Mouse (Mus musculus) kidney, postnatal 36 days (tissue): Measurements from ENCODE around the gene Nhlh2.
A peak's percentile ranks its signal among the peaks of the same experiment; 100 is the strongest.

Experiments used
- DNase-seq, 2 experiments: peaks; one replicate each; pipeline ENCODE4 v3.0.0; 2021 to 2022; ENCODE audit warnings: mixed read lengths in 2 of 2

The Nhlh2 gene

DNA sequence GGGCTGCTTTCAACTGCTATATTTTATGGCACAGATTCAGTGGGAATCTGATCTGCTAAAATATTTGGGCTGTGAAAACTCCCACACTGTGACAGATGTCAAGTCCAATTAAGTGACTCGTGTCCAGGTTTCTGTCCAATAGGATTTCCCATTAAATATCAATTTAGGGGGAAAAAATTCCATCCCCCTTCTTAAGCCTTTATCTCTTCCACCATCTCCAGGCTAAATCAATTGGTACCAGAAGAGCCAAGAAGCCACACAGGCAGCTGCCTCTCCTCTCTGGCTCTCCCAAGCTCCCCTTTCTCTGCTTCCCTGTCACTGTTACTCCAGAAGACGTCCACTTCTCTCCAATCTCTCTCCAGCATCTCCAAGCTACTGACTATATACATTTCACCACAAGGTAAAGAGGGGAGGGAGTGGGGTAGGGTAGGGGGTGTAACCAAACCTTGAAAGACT, at the start of gene Nhlh2:
Nhlh2 (plus strand) TSS at position 151 of the 456 bp plus-strand sequence.
- DNase-seq = no peak

DNA sequence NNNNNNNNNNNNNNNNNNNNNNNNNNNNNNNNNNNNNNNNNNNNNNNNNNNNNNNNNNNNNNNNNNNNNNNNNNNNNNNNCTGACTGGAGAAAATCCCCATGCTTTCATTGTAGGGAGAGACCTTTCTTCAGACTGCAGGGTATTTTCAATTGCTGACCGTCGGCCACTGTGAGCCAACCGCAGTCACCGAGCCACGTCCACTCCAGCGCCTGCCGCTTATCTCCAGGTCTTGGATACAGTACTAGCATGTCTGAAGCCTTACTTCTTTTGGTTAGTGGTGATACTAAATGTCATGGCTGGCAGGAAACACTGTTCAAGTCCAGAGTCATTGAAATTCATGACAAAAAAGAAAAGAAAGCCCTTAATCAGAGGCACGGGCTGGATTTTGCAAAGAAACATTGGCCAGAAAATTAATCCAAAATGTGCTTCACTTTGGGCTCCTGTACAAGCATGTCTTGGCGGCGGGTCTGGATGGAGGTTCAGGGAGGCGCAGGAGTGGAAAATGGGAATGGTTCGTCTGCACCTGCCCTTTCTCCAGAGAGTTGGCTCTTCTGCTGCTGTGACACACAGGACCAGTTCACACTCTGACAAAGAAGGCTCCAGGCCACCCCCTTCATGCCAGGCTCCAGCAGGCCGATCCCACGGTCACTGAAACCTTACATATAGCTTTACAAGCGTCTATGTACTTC, 48.6 kb upstream of the Nhlh2 start:
- no peak for DNase-seq

DNA sequence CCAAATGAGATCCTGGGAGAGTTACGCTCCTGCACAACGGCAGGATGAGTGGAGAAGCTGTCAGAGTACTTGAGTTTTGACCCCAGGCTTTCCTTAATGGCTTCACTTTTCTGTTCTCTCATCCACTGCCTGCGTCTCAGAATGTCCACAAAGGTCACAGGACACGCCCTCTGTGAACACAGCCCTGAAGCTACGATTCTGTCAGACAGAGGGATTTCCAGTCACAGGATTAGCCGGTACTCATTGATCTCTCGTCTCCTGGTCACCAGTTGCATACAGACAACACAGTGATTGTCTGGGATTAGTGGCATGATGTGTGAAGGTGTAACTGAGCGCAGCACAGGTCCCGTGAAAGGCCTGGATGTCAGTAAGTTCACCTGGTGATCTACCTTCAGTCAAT, 46.4 kb upstream of the Nhlh2 start:
- DNase-seq = no peak

DNA sequence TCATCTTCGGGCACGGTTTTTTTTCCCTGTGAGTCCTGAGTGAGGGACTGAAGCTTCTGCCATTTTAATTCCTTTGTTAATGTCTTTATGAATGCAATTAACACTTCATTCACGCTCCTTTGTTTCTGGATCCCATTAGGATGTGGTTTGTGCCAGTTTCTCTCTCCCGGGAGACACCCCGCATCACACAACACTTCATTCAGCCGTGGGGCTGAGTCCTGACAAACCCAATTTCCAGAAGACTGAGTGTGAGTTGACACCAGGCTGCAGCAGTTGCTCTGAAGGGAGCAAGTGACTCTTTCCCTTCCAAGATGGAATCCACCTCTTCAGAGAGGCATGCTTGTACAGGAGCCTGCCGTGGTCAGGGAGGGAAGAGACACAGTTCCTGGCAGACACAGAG, 45.5 kb upstream of the Nhlh2 start:
- no peak for DNase-seq

DNA sequence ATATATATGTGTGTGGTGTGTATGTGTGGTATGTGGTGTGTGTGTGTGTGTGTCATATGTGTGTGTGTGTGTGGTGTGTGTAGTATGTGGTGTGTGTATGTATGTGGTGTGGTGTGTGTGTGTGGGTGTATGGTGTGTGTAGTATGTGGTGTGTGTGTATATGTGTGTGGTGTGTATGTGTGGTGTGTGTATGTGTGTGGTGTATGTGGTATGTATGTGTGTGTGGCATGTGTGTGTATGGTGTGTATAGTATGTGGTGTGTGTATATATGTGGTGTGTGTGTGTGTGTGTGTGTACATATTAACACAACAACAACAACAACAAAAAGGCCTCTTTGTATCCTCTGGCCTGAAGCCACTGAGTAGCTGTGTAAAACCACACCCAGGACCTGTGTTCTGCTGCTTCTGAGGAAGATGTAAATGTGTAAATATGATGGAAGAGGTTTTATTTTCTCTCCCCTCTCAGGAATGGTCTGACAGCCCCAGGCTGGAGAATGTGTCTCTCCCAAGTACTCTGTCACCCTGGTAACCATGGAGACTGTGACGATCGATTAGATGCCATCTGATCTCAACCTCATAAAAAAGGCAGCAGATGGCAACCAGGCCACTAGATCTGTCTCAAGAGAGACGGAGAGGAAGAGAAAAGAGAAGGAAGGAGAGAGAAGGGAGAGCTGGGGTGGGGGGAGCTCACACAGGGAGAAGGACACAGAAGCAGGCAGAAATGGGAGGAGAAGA, 42.9 kb upstream of the Nhlh2 start:
- no peak for DNase-seq

DNA sequence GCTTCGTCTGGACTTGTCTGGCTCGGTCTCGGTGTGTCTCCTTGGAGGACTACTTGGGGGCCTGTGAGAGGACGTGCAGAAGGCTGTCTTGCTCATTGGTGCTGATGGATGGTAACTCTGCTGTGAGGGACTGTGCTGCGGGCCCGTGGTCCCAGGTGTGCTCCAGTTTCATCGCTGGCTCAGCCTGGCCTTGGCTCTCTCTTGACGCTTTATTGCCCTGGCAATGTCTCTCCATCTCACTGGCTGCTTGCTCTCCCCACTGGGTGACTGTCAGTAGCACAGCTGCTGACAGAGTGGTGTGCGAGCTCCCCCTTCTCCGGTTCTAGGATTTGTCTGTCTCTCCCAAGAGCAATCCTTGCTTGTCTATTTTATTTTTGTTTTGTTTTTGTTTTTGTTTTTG, 34.5 kb upstream of the Nhlh2 start:
- no peak for DNase-seq

DNA sequence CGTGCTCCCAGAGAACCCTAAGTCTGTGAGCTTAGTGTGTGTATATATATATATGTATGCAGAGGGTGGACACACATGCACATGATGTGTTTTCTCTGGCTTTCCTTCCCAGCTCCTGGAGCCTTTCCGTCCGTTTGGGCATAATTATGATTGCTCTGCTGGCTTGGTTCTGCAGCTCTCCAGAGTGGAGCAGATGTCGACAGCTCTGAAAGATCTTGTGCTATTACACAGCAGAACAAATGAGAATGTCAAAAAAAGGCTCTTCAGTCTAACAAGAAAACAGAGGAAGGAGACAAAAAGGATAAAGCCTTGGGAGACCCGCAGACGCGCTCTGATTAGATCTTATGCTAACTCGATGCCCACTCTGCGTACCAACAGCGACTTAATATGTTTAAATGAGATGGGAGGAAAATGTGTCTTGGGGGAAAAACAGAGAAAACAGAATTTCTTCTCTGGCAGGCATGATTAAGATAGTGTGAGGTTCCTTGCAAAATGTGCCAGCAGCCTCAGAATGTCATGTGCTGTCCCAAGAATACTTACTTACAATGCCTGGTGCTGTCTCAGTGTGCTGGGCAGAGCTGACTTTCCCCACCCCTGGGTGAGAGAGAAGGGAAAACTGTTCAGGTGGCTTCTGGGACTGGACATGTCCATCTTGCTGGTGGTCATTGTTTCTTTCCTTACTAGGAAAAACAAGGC, 31.4 kb upstream of the Nhlh2 start:
- no peak for DNase-seq

DNA sequence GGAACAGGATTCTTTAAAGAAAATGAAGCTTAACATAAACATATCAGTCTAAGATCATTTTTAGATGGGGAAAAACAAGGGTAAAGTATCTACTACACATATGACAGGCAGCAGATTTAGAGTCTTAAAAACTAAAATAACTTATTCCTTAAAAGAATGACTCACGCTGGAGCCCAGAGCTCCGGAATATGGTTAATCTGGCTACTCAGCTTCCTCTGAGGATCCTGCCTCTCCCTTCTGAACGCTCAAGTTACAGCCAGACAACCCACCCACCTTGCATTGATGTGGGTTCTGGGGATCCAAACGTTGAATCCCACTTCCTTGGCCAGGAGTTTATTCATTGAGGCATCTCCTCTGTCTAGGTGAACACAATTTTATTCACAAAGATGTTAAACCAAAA, 26.0 kb upstream of the Nhlh2 start:
- no peak for DNase-seq

DNA sequence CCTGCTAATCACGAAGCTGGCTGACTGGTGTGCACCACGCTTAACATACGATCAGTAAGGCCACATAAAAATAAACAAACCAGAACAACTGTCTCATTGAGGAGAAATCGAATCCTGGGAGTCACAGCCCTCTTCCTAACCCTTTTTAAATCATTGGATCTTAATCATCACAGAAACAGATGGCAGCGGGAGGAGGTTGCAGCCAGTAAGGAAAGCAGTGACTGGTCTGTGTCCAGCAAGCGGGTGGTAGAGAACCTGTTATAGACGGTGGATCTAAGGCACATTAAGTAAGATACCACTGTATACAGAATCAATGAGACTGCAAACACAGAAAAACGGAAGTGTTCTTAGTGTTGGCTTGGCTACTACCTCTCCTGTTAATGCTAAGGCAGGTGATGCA, 24.2 kb upstream of the Nhlh2 start:
- DNase-seq = no peak

DNA sequence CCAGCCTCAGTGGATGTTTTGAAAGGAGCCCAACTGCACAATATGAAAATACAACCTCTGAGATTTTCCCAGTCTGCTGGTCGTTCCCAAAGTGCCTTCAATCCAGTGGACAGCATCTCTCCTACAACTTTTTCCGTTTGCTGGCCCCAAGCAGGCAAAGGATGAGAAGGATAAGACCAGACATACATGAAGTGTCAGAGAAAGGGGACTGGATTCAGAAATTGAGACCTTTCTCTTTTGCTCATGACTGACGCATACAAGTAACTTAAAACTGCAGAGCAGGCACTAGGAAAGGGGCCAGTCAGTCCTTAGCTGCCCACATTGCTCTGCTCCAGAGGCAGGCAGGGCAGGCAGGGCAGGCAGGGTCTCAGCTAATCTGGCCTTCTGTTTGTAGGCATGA, 19.7 kb upstream of the Nhlh2 start:
- DNase-seq = no peak

DNA sequence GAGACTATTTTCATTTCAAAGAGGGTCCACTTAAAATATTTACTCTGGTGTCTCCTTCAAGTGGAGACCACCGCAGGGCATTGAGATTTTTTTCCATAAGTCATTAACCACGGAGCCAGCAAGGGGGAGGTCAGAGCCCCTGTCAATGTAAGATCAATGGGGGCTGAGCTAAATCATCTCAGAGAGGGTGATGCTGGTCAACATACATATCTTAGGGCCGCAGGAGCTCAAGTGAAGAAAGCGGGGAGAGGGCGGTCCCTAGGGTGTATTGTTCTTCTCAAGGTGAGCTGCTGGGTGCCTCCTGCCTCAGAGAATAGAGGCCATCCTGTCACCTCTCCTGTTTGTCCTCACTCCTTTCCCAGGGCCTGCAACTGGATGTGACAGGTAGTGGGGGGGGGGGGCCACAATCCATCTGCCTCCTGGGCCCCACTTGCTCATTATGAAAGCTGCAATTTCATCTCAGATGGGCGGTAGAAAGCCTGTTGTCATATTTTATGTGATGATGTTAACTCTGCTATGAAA, 18.8 kb upstream of the Nhlh2 start:
- DNase-seq = no peak

DNA sequence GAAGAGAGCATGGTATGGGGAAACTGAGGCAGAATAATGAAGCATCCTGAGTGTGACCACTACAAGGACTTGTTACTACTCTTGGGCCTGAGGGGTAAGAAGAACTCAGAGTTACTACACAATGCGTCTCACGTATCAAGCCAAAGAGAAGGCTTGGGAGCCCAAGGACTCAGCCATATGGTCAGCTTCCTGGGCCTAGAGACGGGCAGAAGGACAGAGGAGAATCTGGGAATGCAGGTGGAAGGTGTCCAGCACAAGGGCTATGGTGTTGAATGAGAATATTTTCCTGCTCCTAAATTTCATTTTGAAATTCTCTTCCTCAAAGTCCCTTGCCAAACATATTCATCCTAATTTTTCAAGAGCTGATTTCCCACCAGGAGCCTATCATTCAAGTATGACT, 12.0 kb upstream of the Nhlh2 start:
- no peak for DNase-seq

DNA sequence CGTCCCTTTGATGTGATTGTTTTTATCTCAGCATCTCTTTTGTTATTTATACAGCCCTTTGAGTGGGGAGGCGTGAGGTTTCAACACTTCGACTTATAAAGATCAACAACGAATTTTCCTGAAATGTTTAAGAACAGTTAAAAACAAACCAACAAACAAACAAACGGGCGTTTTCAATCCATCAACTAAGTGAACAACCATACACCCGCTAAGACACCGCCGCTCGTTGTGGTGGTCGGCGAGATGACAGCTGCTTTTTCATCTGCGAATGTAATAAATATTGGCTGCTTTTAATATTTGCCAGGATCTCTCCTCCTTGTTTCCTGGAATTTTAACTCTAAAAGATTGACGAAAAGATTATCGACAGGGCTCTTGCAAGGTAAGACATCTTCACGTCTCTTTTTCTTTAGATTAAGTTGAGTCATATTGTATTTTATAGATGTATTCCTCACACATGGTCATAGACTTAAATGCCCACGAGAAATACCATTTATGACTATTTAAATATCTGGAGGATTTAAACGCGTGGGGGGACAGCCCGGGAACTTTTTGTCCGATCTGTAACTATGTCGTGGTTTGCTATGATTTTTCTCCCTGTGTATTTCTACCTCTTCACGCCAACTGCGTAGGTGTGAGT, 923 bp downstream of the Nhlh2 start:
- peak in 1 of 2 experiments; percentile 2 for DNase-seq

DNA sequence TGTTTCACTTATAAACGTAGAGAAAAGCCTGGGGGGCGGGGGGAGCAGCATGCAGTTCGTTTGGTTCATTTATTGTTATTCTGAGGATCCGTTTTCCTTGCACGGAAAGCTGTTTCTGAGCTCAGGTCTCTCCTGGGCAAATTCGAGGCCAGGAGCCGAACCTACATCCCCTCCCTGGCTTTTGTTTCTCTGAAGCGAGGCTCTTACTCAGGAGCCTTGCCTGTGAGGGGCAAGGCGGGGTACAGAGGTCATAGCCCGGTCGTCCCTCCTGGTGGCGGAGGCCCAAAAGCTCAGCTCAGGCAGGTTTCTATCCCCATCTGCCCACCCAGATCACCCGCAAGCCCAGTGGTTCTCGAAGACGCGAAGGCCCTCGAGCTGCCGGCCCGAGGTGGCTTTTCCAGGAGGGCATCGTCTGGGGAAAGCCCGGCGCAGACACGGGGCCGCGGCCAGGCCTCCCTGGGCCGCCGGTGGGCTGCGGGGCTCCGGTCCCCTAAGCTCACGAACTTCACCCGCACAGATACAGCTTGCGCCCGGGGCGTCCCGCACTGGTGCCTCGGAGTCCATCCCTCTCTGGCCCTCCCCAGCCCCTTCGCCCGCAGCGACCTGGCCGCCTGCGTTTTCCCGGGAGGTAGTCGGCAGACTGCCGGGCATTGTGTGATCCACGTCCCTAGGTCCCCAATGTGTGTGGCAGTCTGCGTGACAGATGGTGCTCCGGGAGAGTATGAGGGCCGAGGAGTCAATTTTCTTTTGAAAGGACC, 1.6 kb downstream of the Nhlh2 start:
- peak in 1 of 2 experiments; percentile 5 for DNase-seq

DNA sequence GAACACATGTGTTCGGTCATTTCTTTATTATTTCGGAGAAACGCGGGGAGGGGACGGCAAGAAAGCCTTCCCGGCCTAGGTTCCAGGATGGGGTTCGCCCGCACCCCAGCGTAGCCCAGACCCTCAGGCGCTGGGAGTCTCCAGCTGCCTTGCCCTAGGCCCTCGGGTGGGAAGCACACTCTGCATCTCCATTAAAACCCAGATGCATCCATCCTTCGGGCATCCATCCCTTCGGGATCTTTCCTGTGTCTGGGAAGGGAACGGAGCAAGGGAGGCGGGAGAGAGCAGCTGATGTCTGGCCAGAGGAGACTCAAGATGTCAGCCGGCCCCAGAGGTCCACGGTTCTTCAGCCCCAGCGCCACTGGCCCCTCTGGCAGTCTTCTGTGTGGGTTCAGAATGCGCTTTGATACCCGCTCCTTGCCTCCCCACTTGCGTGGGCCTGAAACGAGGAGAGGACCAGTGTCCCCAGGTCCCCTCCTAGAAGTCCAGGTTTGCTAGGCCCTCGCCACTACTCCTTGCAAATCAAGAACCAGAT, 2.3 kb downstream of the Nhlh2 start:
- no peak for DNase-seq

DNA sequence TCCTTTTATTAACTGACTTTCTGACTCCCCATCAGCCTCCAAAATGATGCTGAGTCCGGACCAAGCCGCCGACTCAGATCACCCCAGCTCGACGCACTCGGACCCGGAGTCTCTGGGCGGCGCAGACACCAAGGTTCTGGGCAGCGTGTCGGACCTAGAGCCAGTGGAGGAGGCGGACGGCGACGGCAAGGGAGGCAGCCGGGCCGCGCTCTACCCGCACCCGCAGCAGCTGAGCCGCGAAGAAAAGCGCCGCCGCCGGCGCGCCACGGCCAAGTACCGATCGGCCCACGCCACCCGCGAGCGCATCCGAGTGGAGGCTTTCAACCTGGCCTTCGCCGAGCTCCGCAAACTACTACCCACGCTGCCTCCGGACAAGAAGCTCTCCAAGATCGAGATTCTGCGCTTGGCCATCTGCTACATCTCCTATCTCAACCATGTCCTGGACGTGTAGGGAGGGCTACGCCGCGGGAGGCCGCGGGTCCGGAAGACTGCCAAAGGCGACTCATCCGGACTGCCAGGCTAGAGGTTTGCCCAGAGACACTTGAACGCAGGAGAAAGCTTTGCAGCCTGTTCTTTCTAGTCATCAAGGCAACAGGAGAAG, 2.8 kb downstream of the Nhlh2 start:
- DNase-seq = peak in 1 of 2 experiments; percentile 10

DNA sequence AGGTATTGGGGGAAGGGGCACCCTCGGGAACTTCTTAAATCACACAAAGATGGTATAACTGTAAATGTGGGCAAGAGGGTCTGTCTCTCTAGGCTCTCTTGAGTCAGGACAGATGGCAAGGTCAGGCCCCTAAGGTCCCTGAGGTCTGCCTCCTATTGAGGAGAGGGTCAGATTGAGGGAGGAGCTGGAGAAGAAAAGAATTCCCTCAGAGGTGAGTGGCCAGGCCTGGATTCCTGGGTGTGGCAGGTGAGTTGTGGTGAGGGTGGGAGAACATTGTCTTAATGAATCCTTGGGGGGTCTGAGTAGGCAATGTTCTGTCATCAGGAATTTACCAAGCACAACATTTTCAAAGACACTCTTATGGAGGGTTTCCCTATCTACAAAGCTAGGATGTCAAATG, 10.7 kb downstream of the Nhlh2 start:
- DNase-seq = no peak

DNA sequence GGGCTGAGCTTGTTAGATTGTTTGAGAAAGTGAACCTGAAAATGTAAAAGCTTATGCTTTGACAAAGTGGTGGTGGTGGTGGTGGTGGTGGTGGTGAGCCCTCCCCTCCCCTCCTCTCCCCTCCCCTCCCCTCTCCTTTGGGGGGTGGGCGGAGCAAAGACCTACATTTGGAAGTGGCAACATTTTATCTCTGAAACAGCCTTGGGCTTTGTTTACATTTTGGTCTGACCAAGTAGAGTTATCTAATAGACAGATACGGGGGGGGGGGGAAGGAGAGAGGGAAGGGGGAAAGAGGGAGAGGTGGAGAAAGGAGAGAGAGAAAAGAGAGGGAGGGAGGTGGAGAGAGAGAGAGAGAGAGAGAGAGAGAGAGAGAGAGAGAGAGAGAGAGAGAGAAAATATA, 12.8 kb downstream of the Nhlh2 start:
- no peak for DNase-seq

DNA sequence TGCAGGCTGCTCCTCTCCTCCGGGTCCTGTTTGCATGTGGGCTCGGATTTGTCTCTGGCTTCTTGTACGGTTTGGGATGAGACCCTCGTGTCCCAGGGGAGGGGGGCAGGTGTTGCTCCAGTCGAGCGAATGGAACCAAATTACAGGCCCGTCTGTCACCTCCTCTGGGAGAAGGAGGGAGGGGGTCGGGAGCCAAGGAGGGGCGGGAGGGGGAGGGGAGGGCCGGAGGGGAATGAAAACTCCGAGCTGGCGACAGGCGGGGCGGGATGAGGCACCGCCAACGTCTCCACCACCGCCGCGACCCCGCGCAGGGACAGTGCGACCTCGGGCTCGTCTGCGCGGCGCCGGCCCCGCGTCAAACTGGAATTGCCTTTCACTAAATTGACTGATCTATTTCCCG, 13.5 kb downstream of the Nhlh2 start:
- DNase-seq = no peak

DNA sequence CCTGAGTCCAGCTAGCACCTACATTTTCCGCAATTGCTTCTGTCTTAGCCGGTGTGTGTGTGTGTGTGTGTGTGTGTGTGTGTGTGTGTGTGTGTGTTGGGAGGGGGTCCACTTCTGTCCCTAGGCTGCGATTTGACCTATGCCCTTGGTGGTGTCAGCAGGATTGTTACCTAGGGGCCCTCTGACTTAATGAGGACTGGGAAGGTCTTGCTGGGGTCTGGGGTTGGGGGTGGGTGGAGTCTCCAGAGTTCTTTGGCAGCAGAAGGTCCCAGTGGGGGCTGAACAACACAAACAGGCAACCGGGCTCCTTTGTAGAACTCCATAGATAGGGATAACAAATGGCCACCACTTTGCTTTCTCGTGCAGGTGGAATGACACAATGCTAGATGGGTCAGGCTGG, 14.0 kb downstream of the Nhlh2 start:
- DNase-seq = no peak

DNA sequence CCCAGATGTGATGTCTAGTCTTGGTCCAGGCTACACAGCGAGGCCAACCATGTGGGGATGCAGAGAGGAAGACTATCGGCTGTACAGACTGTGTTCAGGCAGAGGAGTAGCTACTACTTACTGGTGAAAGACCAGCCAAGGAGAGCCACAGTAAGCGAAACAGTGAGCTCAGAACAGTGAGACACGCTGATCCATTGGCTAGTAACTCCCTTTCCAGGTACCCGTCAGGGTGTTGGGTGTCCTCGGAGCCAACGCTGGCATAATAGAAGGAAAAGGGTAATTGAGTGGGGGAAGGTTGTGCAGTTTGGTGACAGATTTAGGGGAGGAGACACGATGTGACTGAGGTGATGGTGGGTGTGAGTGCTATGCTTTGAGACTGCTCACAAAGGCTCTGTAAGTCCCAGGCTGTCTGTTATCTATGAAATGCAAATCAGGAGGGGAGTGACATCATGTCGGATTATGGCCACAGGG, 15.1 kb downstream of the Nhlh2 start:
- DNase-seq = no peak

DNA sequence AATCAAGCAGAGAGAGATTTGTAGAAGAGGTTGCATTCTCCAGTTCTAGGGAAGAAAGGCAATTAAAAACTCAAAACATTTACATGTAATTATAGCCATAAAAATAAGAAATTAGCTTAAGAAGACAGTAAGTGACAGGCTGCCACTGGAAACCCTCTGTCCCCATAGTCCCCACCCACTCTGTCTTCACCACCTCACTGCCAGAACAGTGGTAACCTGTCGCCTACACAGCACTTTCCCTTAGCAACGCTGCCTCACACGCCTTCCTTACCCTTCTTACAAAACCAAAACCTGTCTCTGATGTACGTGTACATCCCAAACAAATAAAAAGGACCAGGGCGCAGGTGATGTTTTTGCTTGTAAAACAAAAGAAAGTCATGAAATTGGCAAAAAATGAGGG, 15.8 kb downstream of the Nhlh2 start:
- DNase-seq = no peak
